Mouse (Mus musculus) heart, adult 18-20 months (tissue): Measurements from ENCODE around the gene Rin2. TPM values are rescaled to one million over a fixed set of nuclear protein-coding genes. Genes with fewer than 3 reads are reported as not detected.
"Not testable (repeated sequence)": the region's sequence is repeated elsewhere in the genome, so short reads cannot be mapped to it uniquely, and the experiment has no call there.

Source experiments
- DNase-seq, 2 experiments: peaks; one replicate each; pipeline ENCODE4 v3.0.0; 2021 to 2022; ENCODE audit warnings: mixed read lengths in 1 of 2
- total RNA-seq, 2 experiments: library from RNA; stranded (reverse); gene quantifications; 2 replicates each; pipeline ENCODE4 v1.2.3; 2021

The Rin2 gene
- total RNA-seq, 2 experiments from 2014 or later: 17.5 to 18.5 TPM

DNA sequence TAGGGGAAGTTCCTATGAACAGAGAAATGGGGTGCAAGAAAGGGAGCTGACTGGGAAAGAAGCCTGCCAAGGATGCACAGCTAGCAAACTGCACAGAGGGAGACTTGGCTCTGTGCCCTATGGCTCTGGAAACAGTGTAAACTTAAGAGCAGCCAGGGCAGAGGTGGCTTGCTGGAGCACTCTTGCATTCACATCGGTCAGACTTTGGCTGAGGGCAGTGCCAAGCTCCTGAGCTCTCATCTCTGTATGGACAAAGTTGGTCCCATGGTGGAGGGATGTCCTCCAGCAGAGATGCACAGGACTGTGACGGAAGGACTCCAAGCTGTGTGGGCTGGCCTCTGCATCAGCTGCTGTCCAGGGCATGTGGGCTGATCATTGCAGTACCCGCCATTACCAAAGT lies 8.5 kb downstream of the Rin2 start:
- peak; percentile 55 to 56 for DNase-seq

DNA sequence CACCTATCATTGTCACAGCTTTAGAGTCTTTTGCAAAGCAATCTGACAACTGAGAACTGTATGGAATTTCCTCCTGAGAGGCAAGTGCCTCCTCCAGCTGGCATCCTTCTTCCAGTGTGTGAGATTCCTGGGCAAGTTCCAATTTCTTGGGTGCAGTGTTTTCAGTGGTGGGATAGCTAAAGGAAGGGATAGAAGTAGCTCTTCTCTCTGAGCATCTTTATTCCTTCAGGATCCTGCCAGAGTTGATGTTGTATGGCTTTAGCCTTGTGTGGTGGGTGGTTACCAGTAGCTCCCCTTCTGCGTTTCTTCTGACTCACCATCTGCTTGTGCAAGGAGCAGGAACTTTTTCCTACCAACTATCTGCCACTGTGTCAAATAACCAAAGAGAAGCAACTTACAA lies 9.1 kb downstream of the Rin2 start:
- no peak for DNase-seq

DNA sequence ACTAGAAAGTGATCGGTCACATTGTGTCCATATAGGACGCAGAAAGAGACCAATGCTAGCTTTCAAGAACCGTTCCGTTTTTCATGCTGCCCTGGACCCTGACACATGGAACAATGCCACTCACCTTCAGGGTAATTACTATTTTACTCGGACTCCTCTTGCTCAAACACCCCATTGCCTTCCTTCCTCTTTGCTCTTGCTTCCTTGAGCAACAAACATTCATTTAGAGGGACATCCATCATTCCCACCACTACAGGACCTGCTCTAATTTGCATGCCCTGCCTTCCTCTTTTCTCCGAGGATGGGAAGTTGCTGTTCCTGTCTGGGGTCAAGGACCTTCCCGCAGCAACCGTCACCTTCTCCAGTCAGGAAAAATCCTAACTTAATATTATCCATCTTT lies 9.9 kb downstream of the Rin2 start:
- no peak for DNase-seq

DNA sequence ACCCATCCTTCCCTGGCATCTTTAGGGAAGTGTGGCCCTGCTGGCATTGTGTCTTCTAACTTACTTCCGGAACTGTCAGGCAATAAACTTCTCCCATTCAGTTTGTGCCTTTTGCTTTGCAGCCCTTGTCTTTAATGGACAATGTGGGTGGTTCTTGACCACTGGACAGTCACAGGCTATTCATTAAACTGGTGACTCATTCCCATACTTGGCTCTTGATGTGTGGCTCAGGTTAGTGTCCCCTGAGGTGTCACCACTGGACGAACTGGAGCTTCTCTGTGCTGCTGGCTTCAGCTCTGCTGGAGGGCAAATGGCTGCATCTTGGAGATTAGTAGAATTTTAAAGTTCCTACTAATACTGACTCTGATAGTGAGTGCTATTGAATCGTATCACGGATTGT lies 11.0 kb downstream of the Rin2 start:
- no peak for DNase-seq

DNA sequence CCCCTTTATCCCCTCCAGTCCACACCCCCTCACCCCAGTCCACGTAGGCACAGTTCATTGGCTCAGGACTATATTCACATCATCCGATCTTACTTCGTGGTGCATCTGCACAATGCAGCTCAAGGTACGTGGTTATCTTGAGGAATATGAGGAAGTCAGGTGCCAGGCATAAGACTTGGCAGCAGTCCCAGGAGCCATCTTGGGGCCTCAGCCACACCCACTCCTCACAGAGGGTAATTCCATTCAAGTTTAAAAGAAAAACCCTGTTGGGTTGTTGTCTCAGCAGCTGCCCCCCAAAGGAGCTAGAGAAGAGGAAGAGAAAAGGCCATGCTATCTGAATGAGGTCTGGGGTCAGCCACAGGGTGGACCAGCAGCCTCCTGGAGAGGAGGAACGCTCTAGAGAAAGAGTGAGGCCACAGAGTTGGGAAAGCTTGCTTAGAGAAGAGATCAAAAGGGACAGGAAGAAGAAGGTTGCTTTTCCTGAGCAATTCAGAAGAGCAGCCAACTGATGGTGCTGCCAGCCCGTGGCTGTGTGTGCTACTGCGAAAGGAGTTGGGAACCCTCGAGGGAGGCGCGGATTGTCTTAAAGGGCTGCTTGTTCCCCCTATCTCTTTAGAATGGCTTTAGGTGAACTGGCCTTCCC lies 16.5 kb downstream of the Rin2 start:
- DNase-seq: no peak

DNA sequence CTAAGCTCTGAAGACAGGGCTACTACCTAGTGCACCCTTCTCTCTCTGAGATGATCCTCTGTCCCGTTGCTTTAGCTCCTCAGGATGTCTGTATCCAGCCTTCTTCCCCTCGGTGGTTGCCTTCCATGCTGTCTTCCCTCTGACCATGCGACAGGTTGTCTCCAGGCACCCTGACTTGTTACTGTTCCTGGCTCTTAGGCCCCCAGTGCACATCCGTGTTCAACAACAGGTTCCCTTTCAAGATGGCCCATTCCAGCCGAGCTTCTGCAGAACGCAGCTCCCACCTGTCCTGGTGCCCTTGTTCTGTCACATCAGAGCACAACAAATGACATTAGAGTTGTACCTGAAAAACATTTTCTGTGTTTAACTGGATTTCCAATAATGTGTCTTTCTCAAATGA lies 22.1 kb downstream of the Rin2 start:
- DNase-seq: no peak

DNA sequence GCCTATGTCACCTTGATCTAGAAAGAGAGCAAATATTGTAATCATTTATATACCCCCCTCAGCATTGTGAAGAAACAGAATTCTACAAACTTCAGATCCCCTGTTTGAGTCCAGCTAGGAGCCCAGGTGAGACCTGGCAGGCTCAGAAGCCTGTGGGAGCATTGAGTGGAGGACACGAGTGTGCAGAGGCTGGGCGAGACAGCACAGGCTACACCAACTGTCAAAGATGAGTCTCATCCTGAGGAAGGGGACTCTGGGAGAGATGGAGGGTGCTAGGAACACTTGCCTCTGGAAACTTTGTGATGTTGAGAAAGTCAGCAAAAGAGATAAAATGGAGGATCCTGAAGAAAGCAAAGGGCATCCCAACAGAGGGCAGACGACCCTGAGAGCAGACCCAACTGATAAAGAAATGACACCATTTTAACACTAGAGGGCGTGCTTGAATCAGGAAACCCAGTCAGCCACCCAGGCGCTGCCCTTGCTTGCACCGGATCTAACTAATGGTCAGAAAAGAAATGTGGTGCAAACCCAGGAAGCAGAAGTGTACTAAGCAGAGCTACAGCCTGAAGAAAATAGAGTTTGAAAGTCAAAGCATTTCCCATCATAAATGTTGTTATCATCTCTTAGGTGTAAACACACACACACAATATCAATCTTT lies 24.5 kb downstream of the Rin2 start:
- peak; percentile 76 to 77 for DNase-seq

DNA sequence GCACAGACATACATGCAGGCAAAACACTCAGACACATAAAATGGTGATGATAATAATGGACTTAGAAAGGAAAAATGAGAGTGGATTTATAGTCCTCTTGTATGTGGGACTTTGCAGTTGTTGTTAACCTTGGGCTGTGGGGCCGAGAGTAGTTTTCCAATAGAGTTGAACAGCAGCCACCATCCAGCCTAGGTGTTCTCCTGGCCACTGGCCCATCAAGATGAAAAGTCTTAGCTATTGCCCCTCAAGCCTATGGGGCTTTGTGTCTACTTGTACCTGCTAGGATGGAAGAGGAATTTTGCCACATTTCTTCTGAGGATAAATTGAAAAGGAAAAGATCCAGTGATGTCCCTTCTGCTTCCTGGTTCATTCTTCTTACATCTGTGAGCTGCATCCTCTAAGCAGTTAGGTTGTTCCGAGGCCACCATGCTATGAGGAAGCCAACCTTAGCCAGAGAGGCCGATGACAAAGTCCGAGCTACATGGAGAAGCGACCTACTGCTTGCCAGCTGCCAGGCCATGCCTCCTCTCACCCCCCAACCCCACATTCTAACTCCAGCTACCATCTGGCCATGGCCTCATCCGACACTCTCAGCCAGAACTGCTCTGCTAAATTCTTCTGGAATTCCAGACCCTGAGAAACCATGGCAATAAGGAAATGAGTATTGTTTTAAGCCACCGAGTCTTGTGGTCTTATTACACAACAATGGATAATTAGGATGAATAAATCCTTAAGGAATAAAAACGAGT lies 25.4 kb downstream of the Rin2 start:
- DNase-seq: no peak

DNA sequence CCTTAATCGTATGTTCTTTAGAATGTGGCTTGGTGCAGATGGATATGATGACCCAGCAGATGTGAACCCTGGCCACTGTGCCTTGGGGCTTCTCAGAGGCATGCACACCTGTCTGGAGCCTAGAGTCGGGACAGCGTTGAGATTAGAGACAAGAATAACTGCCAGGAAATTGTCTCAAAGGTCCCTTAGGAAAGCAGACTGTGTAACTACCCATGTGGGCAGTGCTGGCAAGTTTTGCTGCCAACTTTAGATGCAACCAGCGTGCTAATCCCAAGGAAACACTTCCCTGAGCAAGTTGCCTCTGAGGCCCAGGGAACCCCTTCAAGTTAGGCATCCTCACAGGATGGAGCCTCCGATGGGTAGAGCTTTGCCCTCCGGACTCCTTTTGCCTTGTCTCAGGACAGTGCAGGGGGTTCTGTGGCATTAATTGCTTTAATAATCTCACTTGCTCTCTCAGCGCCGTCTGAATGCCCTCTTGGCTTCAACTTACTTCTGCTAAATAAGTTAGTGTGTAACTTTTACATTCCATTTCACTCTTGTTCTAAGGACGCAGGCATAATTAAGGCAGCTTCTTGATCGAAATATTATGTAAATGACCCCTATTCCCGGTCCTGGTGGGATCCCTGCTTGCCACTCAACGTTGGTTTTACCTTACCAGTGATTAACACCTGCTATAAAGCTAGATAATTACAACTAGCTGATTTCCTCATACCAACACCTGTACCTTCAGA lies 26.8 kb downstream of the Rin2 start:
- DNase-seq: no peak

DNA sequence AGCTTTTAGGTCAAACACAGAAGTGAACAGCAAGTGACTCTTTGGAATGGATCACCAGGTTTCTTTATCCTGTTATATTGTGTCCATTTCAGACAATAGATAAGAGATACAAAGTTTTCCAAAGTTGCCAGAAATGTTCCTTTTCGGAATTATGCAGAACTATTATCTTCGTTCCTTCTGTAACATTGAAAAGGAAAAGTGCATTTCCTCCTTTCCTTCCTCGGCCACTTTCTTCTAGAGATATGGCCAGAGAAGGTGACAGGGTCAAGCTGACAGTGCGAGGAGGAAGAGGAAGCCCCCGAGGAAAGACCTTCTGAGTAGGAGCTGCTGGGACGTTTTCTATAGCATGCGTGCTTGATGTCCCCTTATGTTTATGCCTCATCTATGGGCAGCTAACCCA lies 29.7 kb downstream of the Rin2 start:
- no peak for DNase-seq

DNA sequence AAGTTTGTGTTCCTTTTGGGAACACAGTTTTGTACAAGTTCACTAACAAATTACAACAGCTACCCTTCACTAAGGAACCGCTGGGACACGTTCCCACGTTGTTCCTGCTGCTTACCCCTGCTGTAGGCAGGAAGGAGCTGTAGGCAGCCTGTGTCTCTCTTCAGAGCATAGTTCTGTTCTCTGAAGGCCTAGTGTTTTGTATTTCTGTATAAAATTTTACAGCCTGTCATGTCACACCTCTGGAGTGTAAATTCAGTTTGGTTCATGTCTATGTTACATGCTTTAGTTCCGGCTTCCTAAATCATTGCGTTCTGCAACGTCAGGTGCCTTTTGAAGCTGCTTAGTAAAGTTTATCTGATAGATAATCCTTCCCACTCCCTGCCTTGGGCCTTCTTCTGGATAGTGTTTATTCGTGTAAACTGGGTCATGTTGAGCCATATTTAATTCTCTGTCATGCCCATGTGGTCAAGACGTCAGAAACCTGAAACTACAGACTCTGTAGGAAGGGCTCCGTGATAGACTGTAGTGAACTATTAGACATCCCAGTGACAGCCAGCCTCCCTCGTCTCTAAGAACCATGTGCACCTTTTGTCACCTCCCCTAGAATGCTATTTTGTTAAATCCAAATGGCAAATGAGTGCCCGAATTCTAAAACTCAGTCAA lies 34.8 kb downstream of the Rin2 start:
- DNase-seq: no peak

DNA sequence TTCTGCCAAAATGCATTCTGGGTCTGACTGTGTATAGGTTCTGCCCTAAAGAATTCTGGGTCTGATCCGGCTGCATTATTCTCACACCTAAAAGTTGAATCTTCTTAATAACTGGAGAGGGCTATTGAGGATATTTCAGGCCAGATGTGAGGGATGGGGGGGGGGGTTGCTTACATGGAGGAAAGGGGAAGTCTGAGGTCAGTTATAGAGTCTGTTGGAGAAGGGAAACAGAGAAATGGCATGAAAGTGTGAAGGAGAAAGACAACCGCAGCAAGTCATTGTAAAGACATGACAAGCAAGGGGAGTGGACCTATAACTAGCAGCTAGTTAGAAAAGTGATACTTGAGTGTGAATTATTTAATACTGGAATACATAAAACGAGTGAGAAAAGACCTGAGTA lies 36.5 kb downstream of the Rin2 start:
- no peak for DNase-seq

DNA sequence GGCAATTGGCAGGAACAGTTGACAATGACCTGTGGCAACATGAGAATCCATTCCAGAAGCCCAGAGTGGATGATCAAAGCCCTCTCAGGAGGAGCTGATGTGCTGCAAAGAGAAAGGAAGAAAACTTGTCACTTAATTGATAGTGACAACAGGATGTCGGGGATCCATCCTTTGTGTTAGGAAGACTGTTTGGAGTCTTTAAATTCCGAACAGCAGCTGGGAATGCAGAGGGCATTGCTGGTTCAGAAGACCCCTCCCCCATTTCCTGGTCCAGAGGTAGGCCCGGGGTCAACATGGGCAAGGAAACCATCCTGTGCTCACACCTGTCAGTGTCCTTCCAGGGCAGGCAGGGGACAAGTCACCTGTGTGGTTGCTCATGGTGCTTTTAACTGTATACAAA lies 37.0 kb downstream of the Rin2 start:
- DNase-seq: no peak

DNA sequence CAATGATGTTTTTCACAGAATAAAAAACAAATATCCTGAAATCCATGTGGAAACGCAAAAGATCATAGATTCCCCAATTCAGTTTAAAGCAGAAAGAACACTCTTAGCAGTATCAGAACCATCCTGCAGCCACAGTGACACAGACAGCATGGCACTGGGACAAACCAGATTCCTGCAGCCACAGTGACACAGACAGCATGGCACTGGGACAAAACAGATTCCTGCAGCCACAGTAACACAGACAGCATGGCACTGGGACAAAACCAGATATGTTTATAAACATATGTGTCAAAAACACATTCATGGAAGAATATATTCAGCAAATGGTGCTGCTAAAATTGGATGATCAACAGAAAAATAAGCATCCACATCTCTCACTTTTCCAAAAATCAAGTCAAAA lies 42.5 kb downstream of the Rin2 start:
- no peak for DNase-seq

DNA sequence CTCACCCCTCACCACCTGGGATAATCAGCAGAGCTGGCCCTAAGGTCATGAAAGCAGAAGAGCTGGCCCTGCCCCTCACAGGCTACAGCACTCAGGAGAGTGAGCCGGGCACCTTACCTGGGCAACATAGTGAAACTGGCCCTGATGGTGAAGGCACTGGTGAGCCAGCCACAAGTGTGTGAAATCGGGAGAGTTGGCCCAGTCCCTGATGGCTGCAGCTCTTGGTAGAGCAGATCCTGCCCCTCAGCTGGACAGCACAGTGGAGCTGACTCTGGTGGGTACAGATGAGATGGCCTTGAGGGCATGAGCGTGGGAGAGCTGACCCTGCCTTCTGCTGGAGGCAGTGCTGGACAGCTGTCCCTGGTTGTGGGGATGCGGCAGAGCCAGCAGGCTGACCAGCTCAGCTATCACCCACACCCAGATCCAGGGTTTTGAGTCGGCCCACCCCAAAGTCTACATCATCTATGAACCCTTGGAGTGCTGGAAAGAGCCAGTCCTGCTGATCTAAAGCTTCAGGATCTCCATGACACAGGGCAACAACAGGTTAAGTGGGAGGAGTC lies 43.7 kb downstream of the Rin2 start:
- no peak for DNase-seq

DNA sequence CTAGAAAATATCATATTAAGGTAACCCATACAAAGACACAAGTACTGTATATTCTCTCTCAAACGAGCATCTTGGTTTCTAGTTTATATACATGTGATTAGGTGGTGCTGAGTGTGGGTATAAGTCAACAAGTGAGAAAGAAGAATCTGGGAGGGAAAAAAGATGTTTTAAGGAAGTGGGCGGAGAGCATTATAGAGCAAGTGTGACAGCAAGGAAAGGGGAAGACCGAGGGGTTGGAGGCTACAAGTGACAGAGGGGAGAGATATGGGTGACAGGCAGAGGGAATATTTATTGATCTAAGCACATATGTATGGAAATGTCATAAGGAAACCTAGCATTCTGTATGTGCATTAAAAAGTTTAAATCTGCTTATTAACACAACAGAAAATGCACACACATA lies 45.1 kb downstream of the Rin2 start:
- DNase-seq: no peak

DNA sequence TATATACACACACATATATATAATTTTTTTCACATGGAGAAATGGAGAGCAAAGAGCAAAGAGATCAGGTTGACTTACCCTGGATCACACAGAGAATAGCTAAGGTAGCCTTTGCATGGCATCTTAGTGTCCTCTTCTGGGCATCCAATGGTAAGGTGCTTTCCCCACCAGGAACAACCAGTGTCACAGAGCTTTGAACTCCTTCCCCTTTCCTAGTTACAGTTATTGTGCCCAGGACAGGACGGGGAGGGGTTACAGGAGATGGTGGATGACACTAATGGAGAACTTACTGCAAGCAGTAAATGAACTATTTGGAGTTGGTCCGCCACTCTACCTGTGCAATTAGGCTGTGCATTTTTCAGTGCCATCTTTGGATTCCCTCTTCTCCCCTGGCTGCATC lies 45.7 kb downstream of the Rin2 start:
- DNase-seq: no peak

DNA sequence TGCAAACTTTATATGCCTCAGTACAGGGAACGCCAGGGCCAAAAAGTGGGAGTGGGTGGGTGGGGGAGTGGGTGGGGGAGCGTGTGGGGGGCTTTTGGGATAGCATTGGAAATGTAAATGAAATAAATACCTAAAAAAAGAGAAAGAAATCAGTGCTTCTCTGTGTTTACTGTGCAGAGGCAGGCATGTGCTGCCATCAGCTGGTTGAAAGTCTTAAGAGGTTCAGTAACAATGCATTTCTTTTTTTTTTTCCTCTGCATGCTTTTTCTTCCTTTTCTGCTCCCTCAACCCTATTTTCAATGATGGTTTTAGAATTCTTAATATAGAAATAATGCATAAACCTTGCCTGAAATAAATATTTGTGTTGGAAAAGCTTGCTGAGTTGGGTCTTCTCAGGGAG lies 47.3 kb downstream of the Rin2 start:
- DNase-seq: not testable (repeated sequence)

DNA sequence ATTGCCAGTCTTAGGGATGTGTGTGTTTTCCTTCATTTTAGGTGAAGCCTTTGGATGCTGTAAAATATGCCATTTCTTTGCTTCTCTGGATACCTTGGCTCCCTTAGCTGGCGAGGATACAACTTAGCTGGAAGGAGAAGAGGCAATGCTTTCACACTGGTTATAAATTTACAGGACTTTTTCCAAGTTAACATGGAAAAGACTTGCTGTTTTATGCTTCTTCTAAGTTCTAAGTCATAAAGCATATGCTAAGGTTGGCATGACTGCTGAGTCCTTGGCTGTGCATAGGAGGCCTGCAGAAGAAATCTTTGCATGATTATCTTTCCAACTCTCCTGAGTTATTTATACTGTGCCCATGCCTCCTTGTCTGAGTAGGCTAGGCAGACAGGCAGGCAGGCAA lies 49.3 kb downstream of the Rin2 start:
- DNase-seq: no peak

DNA sequence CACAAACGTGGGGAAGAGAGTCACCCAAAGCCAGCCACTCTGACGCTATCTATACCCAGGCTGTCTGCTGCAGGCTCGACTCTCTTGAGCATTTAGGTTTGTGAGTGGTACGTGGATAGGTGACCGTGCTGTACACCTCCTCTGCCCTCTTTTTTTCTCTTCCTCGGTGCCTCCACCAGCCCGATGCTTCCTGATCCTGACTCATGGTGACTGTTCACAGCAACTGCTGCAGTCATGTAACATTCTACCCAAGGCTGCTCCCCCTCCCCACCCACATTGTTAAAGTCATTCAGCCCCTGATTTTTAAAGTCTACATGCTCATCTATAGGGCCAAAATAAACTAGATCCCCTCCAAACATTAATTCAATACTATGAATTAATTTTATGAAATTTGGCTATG lies 54.4 kb downstream of the Rin2 start:
- no peak for DNase-seq

DNA sequence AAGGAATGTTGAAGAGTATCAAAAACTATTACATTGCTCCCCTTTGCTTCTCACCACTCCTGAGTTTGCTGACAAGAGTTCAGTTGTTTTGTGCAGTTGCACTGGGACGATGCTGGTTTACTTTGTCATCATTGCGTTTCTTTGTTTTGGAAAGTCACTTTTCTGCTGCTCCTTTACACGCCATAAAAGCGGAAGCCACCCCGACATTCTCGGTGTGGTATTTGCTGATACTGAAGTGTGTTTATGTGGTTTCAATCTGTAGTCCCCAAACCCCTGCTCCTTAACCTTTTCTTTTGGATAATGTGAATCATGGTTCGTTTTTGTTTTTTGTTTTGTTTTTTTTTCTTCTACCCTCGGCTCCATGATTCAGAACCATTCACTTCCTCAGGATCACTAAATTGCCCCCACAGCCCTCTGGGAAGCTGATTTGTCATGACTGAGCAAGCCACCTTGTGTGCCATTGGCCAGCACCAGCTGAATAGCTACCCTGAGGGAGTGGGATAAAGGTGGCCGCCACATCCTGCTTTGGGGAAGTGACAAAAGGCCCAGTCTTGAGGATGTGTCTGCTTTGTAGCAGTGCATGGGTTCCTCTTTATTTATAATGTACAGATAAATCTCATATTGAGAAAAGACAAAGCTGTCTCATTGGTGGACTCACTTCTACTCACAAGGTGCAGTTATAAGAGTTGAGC lies 55.3 kb downstream of the Rin2 start:
- no peak for DNase-seq

DNA sequence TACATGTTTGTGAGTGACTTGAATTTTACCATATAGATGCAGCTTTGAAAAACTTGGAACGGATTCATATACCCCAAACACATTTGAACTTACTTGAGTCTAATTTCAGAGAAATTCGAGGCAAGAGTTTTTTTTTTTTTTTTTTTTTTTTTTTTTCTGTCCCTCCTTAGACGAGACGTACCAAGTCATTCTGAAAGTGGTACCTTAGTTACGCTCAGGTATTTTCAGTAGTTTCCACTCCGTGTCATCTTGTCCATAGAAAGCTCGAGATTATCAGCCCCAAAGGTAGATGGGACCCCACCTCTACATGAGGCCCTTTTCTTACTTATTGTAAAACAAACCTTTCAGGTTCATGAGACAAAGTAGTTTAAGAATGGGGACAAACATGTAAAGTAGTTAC lies 55.9 kb downstream of the Rin2 start:
- DNase-seq: no peak
